Mouse (Mus musculus) intestine, postnatal 0 days (tissue): ENCODE results near the gene Prr29. TPM values are rescaled to one million over a fixed set of nuclear protein-coding genes. Genes with fewer than 3 reads are reported as not detected.

Experiments used
- ATAC-seq: fragments of 200-750 bp; cut with Nextera tagmentation; 2 replicates; pipeline ENCODE4 v1.8.0; 2017; ENCODE audit warnings: mild to moderate bottlenecking, moderate TSS enrichment, moderate library complexity
- H3K27ac ChIP-seq: fragments of 300-500 bp; sonication (generic); 2 replicates; pipeline ENCODE4 v1.5.1; 2014; ENCODE audit warnings: mild to moderate bottlenecking, low read depth, low read length, moderate library complexity
- H3K27me3 ChIP-seq: fragments of 300-500 bp; sonication (generic); replicated peaks from 2 replicates; pipeline ENCODE4 v1.6.1; 2014; ENCODE audit warnings: low read length, mixed read lengths; ENCODE audit not compliant: control insufficient read depth, insufficient read depth
- H3K36me3 ChIP-seq: fragments of 300-500 bp; sonication (generic); 2 replicates; pipeline ENCODE4 v1.6.1; 2014; ENCODE audit warnings: mild to moderate bottlenecking, moderate library complexity; ENCODE audit not compliant: control insufficient read depth, insufficient read depth
- H3K4me1 ChIP-seq: fragments of 300-500 bp; sonication (generic); replicated peaks from 2 replicates; pipeline ENCODE4 v1.6.1; 2014; ENCODE audit warnings: antibody characterized with exemption, low read length, mixed read lengths; ENCODE audit not compliant: control insufficient read depth, insufficient read depth
- H3K4me2 ChIP-seq: fragments of 300-500 bp; sonication (generic); replicated peaks from 2 replicates; pipeline ENCODE4 v1.6.1; 2014; ENCODE audit warnings: low read depth, mild to moderate bottlenecking, moderate library complexity
- H3K4me3 ChIP-seq: fragments of 300-500 bp; sonication (generic); 2 replicates; pipeline ENCODE4 v1.5.1; 2014; ENCODE audit warnings: low read depth, low read length
- H3K9ac ChIP-seq: fragments of 300-500 bp; sonication (generic); 2 replicates; pipeline ENCODE4 v1.6.1; 2014; ENCODE audit warnings: mild to moderate bottlenecking, low read depth, low read length
- H3K9me3 ChIP-seq: fragments of 300-500 bp; sonication (generic); 2 replicates; pipeline ENCODE4 v1.6.1; 2016; ENCODE audit warnings: mixed run types; ENCODE audit not compliant: control insufficient read depth
- CTCF ChIP-seq: sonication (generic); IDR thresholded peaks from 2 replicates; pipeline ENCODE4 v1.5.1; 2016; ENCODE audit warnings: low read depth, mild to moderate bottlenecking, control low read depth, antibody characterized with exemption, moderate library complexity
- WGBS: fragments of 180-500 bp; shearing (Covaris S2); extraction: QIAGEN DNeasy Blood & Tissue Kit; methylation state at CpG from one replicate; pipeline ENCODE4 v1.1.7; 2014; 5-methylcytosine and 5-hydroxymethylcytosine counted together
- polyA plus RNA-seq: library from polyadenylated mRNA; unstranded; fragments of >200 nt; fragmentation: Nextera tagmentation; extraction: Ambion mirVana; gene quantifications from 2 replicates; pipeline ENCODE4 v1.2.1, GENCODE M21; 2015

The Prr29 gene
- polyA plus RNA-seq, 1 experiment from 2014 or later: 0.52 TPM

DNA sequence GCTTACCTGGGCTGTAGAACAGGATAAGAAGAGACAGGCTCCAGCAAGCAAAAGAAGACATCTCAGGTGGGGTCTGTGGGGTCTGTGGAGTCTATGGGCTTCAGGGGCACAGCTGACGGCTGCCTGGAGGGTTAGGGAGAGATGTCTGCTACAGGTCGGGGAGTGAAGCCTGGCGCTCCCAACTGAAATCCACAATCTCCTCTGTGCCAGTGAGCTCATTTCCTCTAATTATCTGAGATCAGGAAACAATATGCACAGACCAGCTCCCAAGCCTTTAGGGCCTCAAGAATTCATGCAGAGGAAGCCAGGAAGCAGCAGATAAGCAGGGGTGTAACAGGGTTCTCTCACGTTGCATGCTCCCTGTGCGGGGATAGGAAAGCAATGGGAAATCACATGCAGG is 17.2 kb downstream of the Prr29 start:
- peak overlapping the region; percentile 12; the same call in 1 of the 2 replicates for H3K4me3 ChIP-seq
- no peaks in the 10 kb centered on the region for H3K27me3 ChIP-seq
- no peaks in the 10 kb centered on the region for H3K9me3 ChIP-seq
- H3K4me2 ChIP-seq: 0 out of 2 replicates have a peak overlapping the region, but pooled peaks have one; percentile 21
- no peak for TF ChIP-seq CTCF
- no peaks in the 10 kb centered on the region for H3K4me1 ChIP-seq
- WGBS: 63% methylated on average over 5 of the region's 5 CpGs
- no peak overlapping the region for H3K9ac ChIP-seq
- H3K27ac ChIP-seq: no peak overlapping the region; the same call in 1 of the 2 replicates
- ATAC-seq: no peak
- H3K36me3 ChIP-seq: no peaks in the 10 kb centered on the region

DNA sequence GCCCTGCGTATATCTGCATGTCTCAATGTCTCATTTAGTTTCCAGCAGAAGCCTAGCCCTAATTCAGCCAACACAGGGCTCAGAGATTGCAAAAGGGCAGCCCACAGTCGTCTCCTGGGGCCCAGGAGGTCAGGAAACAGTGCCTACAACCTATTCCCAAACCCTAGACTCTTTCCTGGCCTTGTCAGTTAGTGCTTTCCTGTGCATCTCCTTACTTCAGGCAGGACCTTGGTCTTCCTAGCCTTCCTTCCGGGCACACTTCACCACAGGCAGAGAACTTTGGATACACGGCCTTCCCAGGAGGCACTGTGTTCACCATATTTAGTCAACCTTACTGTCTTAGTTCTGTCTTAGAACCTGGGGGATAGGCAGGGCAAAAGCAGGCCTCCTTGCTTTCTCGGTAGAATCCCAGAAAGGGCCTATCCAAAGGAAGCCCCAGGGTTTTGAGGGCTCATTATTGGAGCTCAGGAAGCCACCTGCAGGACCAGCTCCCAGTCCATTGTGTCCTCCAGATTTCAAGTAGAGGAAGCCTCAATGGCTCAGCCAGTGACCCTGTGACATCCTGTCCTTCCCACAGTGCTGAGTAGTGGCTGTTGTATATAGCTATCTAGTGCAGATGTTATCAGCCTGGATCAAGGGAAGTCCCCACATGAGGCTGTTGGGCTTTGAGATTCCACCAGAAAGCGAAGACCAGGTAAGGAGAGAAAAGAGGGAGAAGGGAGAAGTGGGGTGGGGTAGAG is 17.9 kb downstream of the Prr29 start:
- H3K4me1 ChIP-seq: no peaks in the 10 kb centered on the region
- H3K36me3 ChIP-seq: no peaks in the 10 kb centered on the region
- H3K4me3 ChIP-seq: no peak overlapping the region
- H3K9me3 ChIP-seq: no peaks in the 10 kb centered on the region
- ATAC-seq: no peak
- WGBS: 85% methylated on average over 6 of the region's 6 CpGs
- no peak for TF ChIP-seq CTCF
- no peak overlapping the region for H3K9ac ChIP-seq
- H3K4me2 ChIP-seq: no peak overlapping the region
- H3K27ac ChIP-seq: no peak overlapping the region
- H3K27me3 ChIP-seq: no peaks in the 10 kb centered on the region

DNA sequence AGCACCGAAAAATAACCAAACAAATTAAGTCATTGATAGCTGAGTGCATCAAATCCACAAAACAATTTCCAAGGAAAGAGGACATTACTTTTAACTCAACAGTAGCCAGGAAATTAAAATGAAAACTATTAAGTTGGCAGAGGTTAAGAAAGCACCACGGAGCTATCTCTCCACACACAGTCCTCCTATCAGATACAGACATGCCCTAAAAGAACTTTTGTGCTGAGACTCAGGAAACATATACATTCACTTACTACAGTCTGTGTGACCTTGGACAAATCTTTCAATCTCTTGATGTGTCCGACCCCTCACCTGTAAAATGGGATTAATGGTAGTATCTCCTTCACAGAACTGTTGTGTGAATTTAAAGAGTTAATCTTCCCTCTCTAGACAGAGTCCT is 21.1 kb downstream of the Prr29 start:
- Histone ChIP-seq H3K27me3 (no peaks in the 10 kb centered on the region), H3K4me2 (no peak overlapping the region), H3K9ac (no peak overlapping the region), H3K4me1 (no peaks in the 10 kb centered on the region), H3K4me3 (no peak overlapping the region), H3K36me3 (no peaks in the 10 kb centered on the region), H3K27ac (no peak overlapping the region), H3K9me3 (no peaks in the 10 kb centered on the region)
- WGBS: 78% methylated on average over 3 of the region's 3 CpGs
- no peak for ATAC-seq
- TF ChIP-seq CTCF: no peak

DNA sequence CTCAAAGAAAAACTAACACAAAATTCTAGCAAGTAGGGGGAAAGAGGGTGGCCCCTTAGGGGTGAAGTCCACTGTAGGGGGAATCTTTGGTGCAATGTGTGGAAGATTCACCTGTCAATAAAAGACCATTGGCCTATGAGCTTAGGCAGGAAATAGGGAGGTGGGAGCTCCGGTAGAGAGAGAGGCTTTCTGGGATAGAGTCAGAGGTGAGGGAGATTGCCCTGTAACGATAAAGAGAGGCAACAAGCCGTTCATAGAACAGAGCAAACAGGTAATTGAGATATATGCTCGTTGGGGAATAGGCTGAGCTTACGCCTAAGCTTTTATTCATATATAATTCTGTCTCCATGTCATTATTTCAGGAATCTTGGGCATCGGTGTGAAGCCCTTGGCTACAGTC is 21.7 kb downstream of the Prr29 start:
- Histone ChIP-seq H3K9ac (no peak overlapping the region), H3K4me3 (no peak overlapping the region), H3K9me3 (no peaks in the 10 kb centered on the region), H3K4me2 (no peak overlapping the region), H3K4me1 (no peaks in the 10 kb centered on the region), H3K27ac (no peak overlapping the region), H3K27me3 (no peaks in the 10 kb centered on the region), H3K36me3 (no peaks in the 10 kb centered on the region)
- WGBS: 52% methylated on average over 6 of the region's 6 CpGs
- ATAC-seq: no peak; the same call in 1 of the 2 replicates
- no peak for TF ChIP-seq CTCF

DNA sequence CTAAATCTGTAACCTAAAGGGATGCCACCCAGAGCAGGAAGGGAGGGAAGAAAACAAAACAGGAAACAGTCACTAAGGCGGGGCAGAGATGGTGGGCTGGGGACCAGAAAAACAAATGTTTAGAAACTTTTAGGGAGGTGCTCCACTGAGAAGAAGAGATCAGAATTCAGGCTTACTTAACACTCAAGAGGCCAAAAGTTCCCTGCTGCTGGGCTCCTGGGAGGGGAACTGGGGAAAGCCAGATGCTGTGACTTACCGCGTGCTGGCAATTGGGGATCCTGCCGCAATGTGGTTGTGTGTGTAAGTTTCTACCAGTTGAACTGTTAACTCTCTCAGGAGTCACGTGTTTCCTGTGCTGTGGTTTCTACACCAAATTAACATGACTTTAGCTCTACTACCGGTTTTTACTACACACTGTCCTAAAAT is 22.5 kb downstream of the Prr29 start, which contains the start of gene Icam2:
Icam2 (minus strand) TSS at position 285 of the 426 bp plus-strand sequence.
- 80% methylated on average over 6 of the region's 6 CpGs for WGBS

DNA sequence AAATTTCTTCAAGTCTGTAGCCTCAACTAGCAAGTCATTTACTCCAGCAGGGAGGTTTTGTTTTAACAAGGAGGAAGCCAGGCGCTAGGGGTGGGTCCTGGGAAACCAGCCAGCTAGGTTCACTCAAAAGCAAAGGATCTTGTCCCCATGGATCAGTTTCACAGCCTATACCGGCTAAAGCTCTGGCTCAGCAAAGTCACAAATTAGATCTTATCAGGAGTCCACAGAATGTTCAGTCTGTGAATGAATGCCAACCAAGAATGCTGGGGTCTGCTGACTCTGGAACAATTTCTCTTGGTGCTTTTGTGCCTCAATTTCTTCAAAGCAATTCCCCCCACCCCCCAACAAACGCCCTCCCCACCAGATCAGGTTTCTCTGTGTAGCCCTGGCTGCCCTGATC is 24.3 kb downstream of the Prr29 start:
- H3K27ac ChIP-seq: no peak overlapping the region
- H3K36me3 ChIP-seq: no peaks in the 10 kb centered on the region; the same call in 1 of the 2 replicates
- H3K4me2 ChIP-seq: no peak overlapping the region
- no peaks in the 10 kb centered on the region for H3K4me1 ChIP-seq
- H3K9me3 ChIP-seq: no peaks in the 10 kb centered on the region
- H3K4me3 ChIP-seq: no peak overlapping the region
- H3K27me3 ChIP-seq: no peaks in the 10 kb centered on the region
- no peak overlapping the region for H3K9ac ChIP-seq
- no peak for ATAC-seq
- TF ChIP-seq CTCF: no peak
- WGBS: 21% methylated on average over 3 of the region's 3 CpGs

More for the DNA sequence above, 22.5 kb downstream of the Prr29 start, which contains the start of gene Icam2:
- Histone ChIP-seq H3K9me3 (no peaks in the 10 kb centered on the region), H3K36me3 (no peaks in the 10 kb centered on the region), H3K4me2 (no peak within 1 kb of the TSS), H3K4me1 (no peaks in the 10 kb centered on the region), H3K9ac (no peak within 1 kb of the TSS), H3K4me3 (no peak within 1 kb of the TSS), H3K27ac (no peak within 1 kb of the TSS), H3K27me3 (no peaks in the 10 kb centered on the region)
- TF ChIP-seq CTCF: no peak
- no peak for ATAC-seq
